15 mouse cellular contexts compared by ENCODE assay signal in genomic region chr19:48908236-48908635, GRCm38 (mm10).
"Had no signal": no experiment of that assay in that cellular context is flagged by ENCODE, and none has a peak within 500 bp of the region (broad histone marks: within the 10 kb centered on the region; RNA-seq: fewer than 3 reads in every experiment).

No protein-coding gene starts in this region.

- H3K27me3 ChIP-seq: midbrain, embryonic 12.5 days; neural tube, embryonic 13.5 days; stomach, embryonic 15.5 days had no signal

- H3K36me3 ChIP-seq: midbrain, embryonic 10.5 days; midbrain, embryonic 12.5 days; neural tube, embryonic 13.5 days; stomach, embryonic 15.5 days had no signal

- ATAC-seq: midbrain, embryonic 16.5 days had no signal

- H3K27ac ChIP-seq: midbrain, embryonic 10.5 days; midbrain, embryonic 12.5 days; neural tube, embryonic 13.5 days; stomach, embryonic 15.5 days; stomach, postnatal 0 days had no signal

- H3K4me1 ChIP-seq: midbrain, embryonic 10.5 days; midbrain, embryonic 12.5 days; neural tube, embryonic 13.5 days; stomach, embryonic 15.5 days had no signal

- H3K4me3 ChIP-seq: midbrain, embryonic 10.5 days; midbrain, embryonic 12.5 days; myocyte; neural tube, embryonic 13.5 days; stomach, embryonic 15.5 days had no signal

- H3K9me3 ChIP-seq: midbrain, embryonic 10.5 days; midbrain, embryonic 12.5 days; neural tube, embryonic 13.5 days; stomach, embryonic 15.5 days had no signal

- H3K9ac ChIP-seq: lung, embryonic 14.5 days; midbrain, embryonic 12.5 days; neural tube, embryonic 13.5 days; stomach, embryonic 15.5 days had no signal

- DNase-seq: lung, adult 18-20 months; lung, postnatal 10 days; lung, postnatal 4 days; right cerebral cortex, postnatal 14 days; thymus, adult 2 months; thymus, postnatal 25 days; thymus, postnatal 4 days had no signal

- H3K4me2 ChIP-seq: lung, embryonic 14.5 days; midbrain, embryonic 12.5 days; neural tube, embryonic 13.5 days; stomach, embryonic 15.5 days had no signal
